Mouse (Mus musculus) heart, embryonic 11.5 days (tissue): ENCODE measurements around the gene Rpl6. TPM values are rescaled to one million over a fixed set of nuclear protein-coding genes. Genes with fewer than 3 reads are reported as not detected.
A peak's percentile ranks its signal among the peaks of the same experiment; 100 is the strongest.
"Not testable (repeated sequence)": the region's sequence is repeated elsewhere in the genome, so short reads cannot be mapped to it uniquely, and the experiment has no call there.

Experiments used
- ATAC-seq: fragments of 200-750 bp; cut with Nextera tagmentation; replicated peaks from 2 replicates; pipeline ENCODE4 v1.8.0; 2017; ENCODE audit warnings: moderate library complexity; ENCODE audit not compliant: insufficient number of reproducible peaks, low FRiP score, low TSS enrichment
- H3K27ac ChIP-seq: fragments of 300-500 bp; sonication (generic); 2 replicates; pipeline ENCODE4 v1.5.1; 2014; ENCODE audit warnings: mild to moderate bottlenecking, low read depth, low read length
- H3K27me3 ChIP-seq: fragments of 300-500 bp; sonication (generic); 2 replicates; pipeline ENCODE4 v1.6.1; 2014; ENCODE audit warnings: mild to moderate bottlenecking, low read length, mixed read lengths; ENCODE audit not compliant: control insufficient read depth, insufficient read depth
- H3K36me3 ChIP-seq: fragments of 300-500 bp; sonication (generic); 2 replicates; pipeline ENCODE4 v1.6.1; 2014; ENCODE audit warnings: mild to moderate bottlenecking, low read length, moderate library complexity, mixed read lengths; ENCODE audit not compliant: control insufficient read depth, insufficient read depth
- H3K4me1 ChIP-seq: fragments of 300-500 bp; sonication (generic); 2 replicates; pipeline ENCODE4 v1.6.1; 2014; ENCODE audit warnings: low read length; ENCODE audit not compliant: control insufficient read depth, insufficient read depth
- H3K4me2 ChIP-seq: fragments of 300-500 bp; sonication (generic); 2 replicates; pipeline ENCODE4 v1.6.1; 2014; ENCODE audit warnings: mild to moderate bottlenecking, moderate library complexity
- H3K4me3 ChIP-seq: fragments of 300-500 bp; sonication (generic); 2 replicates; pipeline ENCODE4 v1.5.1; 2014; ENCODE audit warnings: low read depth, low read length
- H3K9ac ChIP-seq: fragments of 300-500 bp; sonication (generic); 2 replicates; pipeline ENCODE4 v1.6.1; 2014; ENCODE audit warnings: mild to moderate bottlenecking, low read depth, low read length, moderate library complexity
- H3K9me3 ChIP-seq: fragments of 300-500 bp; sonication (generic); replicated peaks from 2 replicates; pipeline ENCODE4 v1.6.1; 2016; ENCODE audit warnings: low read length; ENCODE audit not compliant: control insufficient read depth
- WGBS: fragments of 180-500 bp; shearing (Covaris S2); extraction: QIAGEN DNeasy Blood & Tissue Kit; methylation state at CpG from one replicate; pipeline ENCODE4 v1.1.7; 2014; ENCODE audit not compliant: insufficient replicate concordance; 5-methylcytosine and 5-hydroxymethylcytosine counted together
- polyA plus RNA-seq: library from polyadenylated mRNA; unstranded; fragments of >200 nt; fragmentation: Nextera tagmentation; extraction: Ambion mirVana; gene quantifications from 2 replicates; pipeline ENCODE4 v1.2.1, GENCODE M21; 2014

Rpl6 gene
- polyA plus RNA-seq, 1 experiment from 2014 or later, result 592 TPM

DNA sequence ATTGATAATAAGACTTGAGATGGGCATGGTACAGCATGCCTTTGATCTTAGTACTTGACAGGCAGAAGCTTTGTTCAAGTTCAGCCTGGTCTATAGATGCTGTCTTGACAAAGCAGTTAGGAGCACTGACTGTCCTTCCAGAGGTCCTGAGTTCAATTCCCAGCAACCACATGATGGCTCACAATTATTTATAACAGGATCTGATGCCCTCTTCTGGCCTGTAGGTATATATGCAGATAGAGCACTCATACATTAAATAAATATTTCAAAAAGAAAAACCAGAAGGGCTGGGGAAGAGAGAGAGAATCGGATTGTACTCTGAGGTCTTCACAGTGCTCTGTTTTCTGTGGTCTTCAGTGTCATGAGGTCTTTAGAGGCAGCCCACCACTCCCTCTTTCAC, 1.8 kb upstream of the Rpl6 start:
- no peaks in the 10 kb centered on the region for H3K27me3 ChIP-seq
- H3K4me3 ChIP-seq, result no peak overlapping the region
- H3K36me3 ChIP-seq, result peaks cover 16% of the 10 kb centered on the region
- no peak overlapping the region for H3K9ac ChIP-seq
- WGBS, result 83% methylated on average over 1 of the region's 1 CpGs
- no peak for ATAC-seq
- peaks cover 16% of the 10 kb centered on the region for H3K4me1 ChIP-seq
- H3K9me3 ChIP-seq, result no peaks in the 10 kb centered on the region
- no peak overlapping the region for H3K27ac ChIP-seq
- H3K4me2 ChIP-seq, result no peak overlapping the region

DNA sequence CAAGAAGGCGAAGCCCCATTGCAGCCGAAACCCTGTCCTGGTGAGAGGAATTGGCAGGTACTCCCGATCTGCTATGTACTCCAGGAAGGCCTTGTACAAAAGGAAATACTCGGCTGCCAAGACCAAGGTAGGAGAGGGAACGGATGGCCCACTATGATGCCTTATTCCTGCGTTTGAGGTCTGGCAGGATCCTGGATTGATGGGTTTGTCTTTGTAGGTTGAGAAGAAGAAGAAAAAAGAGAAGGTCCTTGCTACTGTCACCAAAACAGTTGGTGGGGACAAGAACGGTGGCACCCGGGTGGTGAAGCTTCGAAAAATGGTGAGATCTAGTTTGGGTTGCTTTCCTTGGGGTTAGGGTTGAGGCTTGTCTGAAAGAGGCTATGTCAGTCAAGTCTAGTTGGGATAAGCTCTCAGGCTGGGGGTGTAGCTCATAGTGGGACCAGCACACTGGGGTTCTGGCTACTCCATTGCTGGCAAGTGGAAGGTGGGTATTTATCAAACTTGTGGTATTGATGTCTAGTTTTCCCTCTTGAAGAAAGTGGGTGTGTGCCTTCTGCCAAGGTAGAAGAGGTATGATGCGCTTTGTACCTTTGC, 1.4 kb downstream of the Rpl6 start:
- 75% methylated on average over 8 of the region's 10 CpGs for WGBS
- Histone ChIP-seq H3K4me2 (peak overlapping the region; percentile 81), H3K9ac (peak overlapping the region; percentile 82), H3K4me1 (peaks cover 16% of the 10 kb centered on the region), H3K36me3 (peaks cover 42% of the 10 kb centered on the region), H3K4me3 (peak overlapping the region; percentile 89)
- not testable (repeated sequence) for ATAC-seq, H3K27ac ChIP-seq, H3K27me3 ChIP-seq, H3K9me3 ChIP-seq

DNA sequence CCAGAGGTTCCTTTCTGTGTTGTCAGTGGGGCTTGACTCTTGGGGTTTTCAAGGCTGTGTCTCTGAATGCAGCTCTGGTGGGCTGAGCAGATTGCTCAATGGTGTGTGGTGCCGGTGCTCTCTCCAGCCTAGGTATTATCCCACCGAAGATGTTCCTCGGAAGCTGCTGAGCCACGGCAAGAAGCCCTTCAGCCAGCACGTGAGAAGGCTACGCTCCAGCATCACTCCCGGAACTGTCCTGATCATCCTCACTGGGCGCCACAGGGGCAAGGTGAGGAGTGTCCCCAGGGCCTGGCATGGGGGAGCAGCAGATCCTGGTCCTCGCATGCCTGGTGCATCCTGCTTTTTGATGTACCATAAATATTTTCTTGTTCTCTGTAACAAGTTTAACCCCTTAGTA, 2.3 kb downstream of the Rpl6 start:
- no peak for ATAC-seq
- no peaks in the 10 kb centered on the region for H3K27me3 ChIP-seq
- no peak overlapping the region for H3K27ac ChIP-seq
- H3K36me3 ChIP-seq, result peaks cover 51% of the 10 kb centered on the region
- H3K4me2 ChIP-seq, result peak overlapping the region; percentile 81
- H3K4me1 ChIP-seq, result peaks cover 16% of the 10 kb centered on the region
- no peak overlapping the region for H3K4me3 ChIP-seq
- peak overlapping the region; percentile 82 for H3K9ac ChIP-seq
- no peaks in the 10 kb centered on the region for H3K9me3 ChIP-seq
- WGBS, result 82% methylated on average over 9 of the region's 9 CpGs

DNA sequence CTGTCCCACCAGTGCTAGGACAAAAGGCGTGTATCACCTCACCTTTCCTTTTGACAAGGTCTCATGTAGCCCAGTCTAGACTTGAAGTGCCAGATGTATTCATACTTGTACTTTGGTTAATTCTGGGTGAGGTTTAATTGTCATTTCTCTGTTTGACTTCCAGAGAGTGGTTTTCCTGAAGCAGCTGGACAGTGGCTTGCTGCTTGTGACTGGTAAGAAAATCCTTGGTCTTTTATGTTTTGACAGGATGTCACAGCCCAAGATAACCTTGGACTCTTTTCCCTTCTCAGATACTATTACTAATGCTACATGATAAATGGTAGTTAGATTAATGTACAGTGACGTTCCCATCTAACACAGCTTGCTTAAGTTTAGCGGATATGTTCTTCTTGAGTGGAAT, 2.7 kb downstream of the Rpl6 start:
- Histone ChIP-seq H3K27ac (no peak overlapping the region), H3K36me3 (peaks cover 55% of the 10 kb centered on the region), H3K9me3 (no peaks in the 10 kb centered on the region), H3K9ac (peak overlapping the region; percentile 43; the same call in 1 of the 2 replicates), H3K4me3 (no peak overlapping the region), H3K4me1 (peaks cover 16% of the 10 kb centered on the region), H3K4me2 (no peak overlapping the region), H3K27me3 (no peaks in the 10 kb centered on the region)
- WGBS, result 74% methylated on average over 3 of the region's 3 CpGs
- ATAC-seq, result no peak

DNA sequence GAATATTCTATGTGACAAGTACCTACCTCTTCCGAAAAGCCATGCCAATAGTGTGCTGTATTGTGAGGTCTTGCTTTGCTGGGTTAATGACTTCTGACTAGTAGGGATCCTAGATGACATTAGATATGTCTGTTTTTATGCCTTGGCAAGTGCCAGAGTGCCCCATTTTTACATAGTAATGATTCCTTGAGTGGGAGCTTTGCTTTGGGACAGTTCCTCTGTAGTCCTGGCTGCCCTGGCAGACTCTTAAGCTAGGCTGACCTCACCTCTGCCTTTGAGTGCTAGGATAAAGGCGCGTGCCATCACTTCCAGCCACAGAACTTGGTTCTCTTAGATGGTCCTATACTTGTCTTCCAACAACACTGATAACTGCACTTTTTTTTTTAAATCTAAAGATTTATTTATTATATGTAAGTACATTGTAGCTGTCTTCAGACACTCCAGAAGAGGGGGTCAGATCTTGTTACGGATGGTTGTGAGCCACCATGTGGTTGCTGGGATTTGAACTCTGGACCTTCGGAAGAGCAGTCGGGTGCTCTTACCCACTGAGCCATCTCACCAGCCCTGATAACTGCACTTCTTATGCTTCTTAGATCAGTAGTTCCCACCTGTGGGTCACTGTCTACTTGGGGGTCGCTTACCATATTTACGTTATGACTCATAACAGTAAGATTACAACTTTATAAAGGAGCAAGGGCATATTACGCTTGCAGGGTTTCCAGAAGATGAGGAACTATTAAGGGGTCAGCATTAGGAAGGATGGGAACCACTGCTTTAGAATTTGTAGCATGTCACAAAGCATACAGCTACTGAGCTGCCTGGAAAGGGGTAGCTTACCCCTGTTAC, 5.7 kb downstream of the Rpl6 start:
- peaks cover 16% of the 10 kb centered on the region for H3K4me1 ChIP-seq
- no peaks in the 10 kb centered on the region for H3K9me3 ChIP-seq
- no peak for ATAC-seq
- H3K4me2 ChIP-seq, result no peak overlapping the region
- H3K4me3 ChIP-seq, result no peak overlapping the region
- H3K9ac ChIP-seq, result no peak overlapping the region
- peaks cover 57% of the 10 kb centered on the region for H3K36me3 ChIP-seq
- WGBS, result 94% methylated on average over 9 of the region's 9 CpGs
- no peaks in the 10 kb centered on the region for H3K27me3 ChIP-seq
- no peak overlapping the region for H3K27ac ChIP-seq

DNA sequence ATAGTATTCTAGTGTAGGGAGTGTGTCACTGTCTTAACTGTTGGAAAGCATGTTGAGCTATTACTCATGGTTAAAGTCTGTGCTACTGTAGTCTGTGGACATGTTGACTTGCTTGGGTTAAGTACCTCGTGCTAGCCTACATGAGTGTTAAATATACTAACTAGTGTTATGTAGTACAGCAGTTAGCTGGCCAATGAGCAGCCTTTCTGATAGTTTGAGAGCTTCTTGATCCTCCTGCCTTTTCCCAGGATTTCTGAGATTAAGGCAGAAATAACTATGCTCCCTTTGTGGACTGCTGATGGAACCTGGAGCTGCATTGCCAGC, 6.3 kb downstream of the Rpl6 start:
- peaks cover 15% of the 10 kb centered on the region for H3K4me1 ChIP-seq
- no peak overlapping the region for H3K9ac ChIP-seq
- H3K27me3 ChIP-seq, result no peaks in the 10 kb centered on the region
- H3K4me3 ChIP-seq, result no peak overlapping the region
- 86% methylated on average over 1 of the region's 1 CpGs for WGBS
- no peaks in the 10 kb centered on the region for H3K9me3 ChIP-seq
- ATAC-seq, result no peak
- no peak overlapping the region for H3K27ac ChIP-seq
- H3K4me2 ChIP-seq, result no peak overlapping the region
- H3K36me3 ChIP-seq, result peaks cover 57% of the 10 kb centered on the region

DNA sequence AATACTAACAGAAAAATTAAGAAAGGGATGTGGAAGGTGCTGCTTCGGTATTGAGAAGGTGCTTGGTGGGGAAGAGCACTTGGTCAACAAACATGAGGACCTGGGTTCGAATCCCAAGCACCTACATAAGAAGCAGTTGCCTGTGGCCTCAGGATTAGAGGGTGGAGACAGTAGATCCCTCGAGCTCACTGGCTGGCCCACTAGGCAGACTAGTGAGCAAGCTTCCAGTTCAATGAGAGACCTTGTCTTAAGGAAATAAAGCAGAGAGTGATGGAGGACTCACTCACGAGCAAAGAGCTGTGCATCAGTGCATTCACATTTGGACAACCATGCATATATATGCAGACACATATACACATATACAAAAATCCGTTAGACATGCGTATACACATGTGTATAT, 7.8 kb downstream of the Rpl6 start:
- peaks cover 43% of the 10 kb centered on the region for H3K36me3 ChIP-seq
- no peak for ATAC-seq
- WGBS, result 85% methylated on average over 6 of the region's 6 CpGs

DNA sequence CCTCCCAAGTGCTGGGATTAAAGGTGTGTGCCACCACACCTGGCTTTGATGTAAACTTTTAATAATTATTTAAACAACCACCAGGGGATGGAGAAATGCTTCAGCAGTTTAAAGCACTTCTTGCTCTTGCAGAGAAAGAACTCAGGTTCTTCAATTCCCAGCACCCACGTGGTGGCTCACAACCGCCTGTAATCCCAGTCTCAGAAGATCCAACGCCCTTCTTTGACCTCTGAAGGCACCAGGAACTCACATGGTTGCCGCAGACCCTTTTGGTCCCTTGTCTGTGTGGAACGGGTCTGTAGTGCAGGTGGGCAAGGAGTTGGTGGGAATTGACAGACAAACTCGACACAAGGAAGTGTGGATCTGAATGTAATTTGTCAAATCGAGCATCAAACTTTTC, 10.4 kb downstream of the Rpl6 start:
- Histone ChIP-seq H3K27ac (no peak overlapping the region), H3K4me3 (no peak overlapping the region), H3K9ac (no peak overlapping the region), H3K27me3 (no peaks in the 10 kb centered on the region), H3K36me3 (peaks cover 23% of the 10 kb centered on the region), H3K4me2 (no peak overlapping the region), H3K4me1 (no peaks in the 10 kb centered on the region), H3K9me3 (no peaks in the 10 kb centered on the region)
- WGBS, result 49% methylated on average over 7 of the region's 7 CpGs
- ATAC-seq, result no peak

More for the DNA sequence above, 7.8 kb downstream of the Rpl6 start:
- H3K27ac ChIP-seq, result no peak overlapping the region
- no peaks in the 10 kb centered on the region for H3K4me1 ChIP-seq
- no peaks in the 10 kb centered on the region for H3K27me3 ChIP-seq
- no peak overlapping the region for H3K4me2 ChIP-seq
- no peaks in the 10 kb centered on the region for H3K9me3 ChIP-seq
- H3K9ac ChIP-seq, result no peak overlapping the region
- H3K4me3 ChIP-seq, result no peak overlapping the region
